Mouse (Mus musculus) B cell, adult 2 months (primary cell): ENCODE data around the gene Caln1.

ENCODE experiments used
- DNase-seq, 2 experiments: peaks; one replicate each; pipeline ENCODE4 v3.0.0; 2022

Caln1 gene

GRCm38 (mm10) chr5:130369237-130369636, at the start of gene Caln1:
Caln1 (plus strand) TSS chr5:130369455.
- DNase-seq: no peak

GRCm38 (mm10) chr5:130319783-130320182, 49.5 kb upstream of the Caln1 start:
- no peak for DNase-seq

- no peak for DNase-seq
These were observed 48.8 kb upstream of the Caln1 start for GRCm38 (mm10) chr5:130320485-130320884.

GRCm38 (mm10) chr5:130325486-130325885, 43.8 kb upstream of the Caln1 start:
- DNase-seq: no peak

GRCm38 (mm10) chr5:130327615-130328263, 41.5 kb upstream of the Caln1 start:
- no peak for DNase-seq

- DNase-seq: no peak
These were observed 40.9 kb upstream of the Caln1 start for GRCm38 (mm10) chr5:130328366-130328765.

- DNase-seq: no peak
These were observed 39.4 kb upstream of the Caln1 start for GRCm38 (mm10) chr5:130329889-130330288.

- no peak for DNase-seq
These were observed 38.5 kb upstream of the Caln1 start for GRCm38 (mm10) chr5:130330801-130331200.

- no peak for DNase-seq
These were observed 38.0 kb upstream of the Caln1 start for GRCm38 (mm10) chr5:130331206-130331605.

- no peak for DNase-seq
These were observed 35.7 kb upstream of the Caln1 start for GRCm38 (mm10) chr5:130333566-130333965.

- no peak for DNase-seq
These were observed 35.3 kb upstream of the Caln1 start for GRCm38 (mm10) chr5:130333971-130334370.

- peak in 1 of 2 experiments; percentile 4 for DNase-seq
These were observed 33.8 kb upstream of the Caln1 start for GRCm38 (mm10) chr5:130335462-130335861.

- no peak for DNase-seq
These were observed 28.6 kb upstream of the Caln1 start for GRCm38 (mm10) chr5:130340656-130341055.

- no peak for DNase-seq
These were observed 24.3 kb upstream of the Caln1 start for GRCm38 (mm10) chr5:130344999-130345398.

- no peak for DNase-seq
These were observed 23.4 kb upstream of the Caln1 start for GRCm38 (mm10) chr5:130345871-130346270.

- DNase-seq: no peak
These were observed 14.0 kb upstream of the Caln1 start for GRCm38 (mm10) chr5:130355223-130355622.

GRCm38 (mm10) chr5:130363111-130363510, 6.1 kb upstream of the Caln1 start:
- DNase-seq: no peak

- DNase-seq: no peak
These were observed 5.5 kb upstream of the Caln1 start for GRCm38 (mm10) chr5:130363773-130364172.

GRCm38 (mm10) chr5:130368236-130368635, 1.0 kb upstream of the Caln1 start:
- DNase-seq: no peak

- DNase-seq: no peak
These were observed 6.2 kb downstream of the Caln1 start for GRCm38 (mm10) chr5:130375411-130375810.

- no peak for DNase-seq
These were observed 15.1 kb downstream of the Caln1 start, which contains the start of gene A330070K13Rik for GRCm38 (mm10) chr5:130384222-130384912. A330070K13Rik (minus strand) TSS chr5:130384631.

GRCm38 (mm10) chr5:130386418-130386817, 17.2 kb downstream of the Caln1 start:
- no peak for DNase-seq

GRCm38 (mm10) chr5:130393618-130394355, 24.5 kb downstream of the Caln1 start:
- no peak for DNase-seq

GRCm38 (mm10) chr5:130394386-130394785, 25.1 kb downstream of the Caln1 start:
- no peak for DNase-seq
